Mouse (Mus musculus): ENCODE results near the gene Pip4k2b.
A peak's percentile ranks its signal among the peaks of the same experiment; 100 is the strongest.

- TF ChIP-seq POLR2A (IDR thresholded peaks at IDR 0.05; ENCODE audit: insufficient read depth, low read depth, low read length) (0 out of 2 replicates have a peak, but pooled peaks have one; percentile 19), CTCF (IDR thresholded peaks at IDR 0.05) (no peak), EP300 (IDR thresholded peaks at IDR 0.05; ENCODE audit: insufficient read depth, low read depth, low read length) (no peak)
Observed at GRCm38 (mm10) chr11:97775808-97776496, 31.4 kb upstream of the Pip4k2b start, which contains the start of gene 1700001P01Rik.

Measured in heart, adult 2 months (tissue).